Mouse (Mus musculus) WW6 (cell line): Measurements from ENCODE around the gene 1700010B08Rik.

Experiments used
- DNase-seq: peaks from one replicate; pipeline ENCODE4 v3.0.0-alpha.2; 2013; ENCODE audit warnings: low read depth, low spot score

The 1700010B08Rik gene

GRCm38 (mm10) chr2:173722251-173722857 is 3.1 kb downstream of the 1700010B08Rik start:
- no peak for DNase-seq

GRCm38 (mm10) chr2:173724382-173724781 is 5.2 kb downstream of the 1700010B08Rik start:
- DNase-seq = no peak

- DNase-seq = no peak
These were observed 6.0 kb downstream of the 1700010B08Rik start for GRCm38 (mm10) chr2:173724940-173725807.

GRCm38 (mm10) chr2:173725819-173726218 is 6.6 kb downstream of the 1700010B08Rik start:
- no peak for DNase-seq

- DNase-seq = no peak
These were observed 11.3 kb downstream of the 1700010B08Rik start for GRCm38 (mm10) chr2:173730444-173730966.

- no peak for DNase-seq
These were observed 15.2 kb downstream of the 1700010B08Rik start for GRCm38 (mm10) chr2:173734426-173734825.

- peak; percentile 87 for DNase-seq
These were observed 18.2 kb downstream of the 1700010B08Rik start, which contains the start of gene Vapb for GRCm38 (mm10) chr2:173737222-173737989. Gene Vapb, plus strand, starts transcription at chr2:173737511.

GRCm38 (mm10) chr2:173738232-173738631 is 19.0 kb downstream of the 1700010B08Rik start:
- no peak for DNase-seq

GRCm38 (mm10) chr2:173739107-173739506 is 19.9 kb downstream of the 1700010B08Rik start:
- no peak for DNase-seq

- DNase-seq = no peak
These were observed 22.9 kb downstream of the 1700010B08Rik start for GRCm38 (mm10) chr2:173742090-173742489.

- no peak for DNase-seq
These were observed 23.5 kb downstream of the 1700010B08Rik start for GRCm38 (mm10) chr2:173742744-173743143.

- no peak for DNase-seq
These were observed 25.0 kb downstream of the 1700010B08Rik start for GRCm38 (mm10) chr2:173744070-173744815.

- DNase-seq = no peak
These were observed 29.9 kb downstream of the 1700010B08Rik start for GRCm38 (mm10) chr2:173748961-173749659.

GRCm38 (mm10) chr2:173755433-173756144 is 36.4 kb downstream of the 1700010B08Rik start:
- no peak for DNase-seq

GRCm38 (mm10) chr2:173757624-173758155 is 38.5 kb downstream of the 1700010B08Rik start:
- DNase-seq = no peak

GRCm38 (mm10) chr2:173760607-173761006 is 41.4 kb downstream of the 1700010B08Rik start:
- no peak for DNase-seq

GRCm38 (mm10) chr2:173764629-173765028 is 45.4 kb downstream of the 1700010B08Rik start:
- no peak for DNase-seq

- DNase-seq = no peak
These were observed 48.9 kb downstream of the 1700010B08Rik start for GRCm38 (mm10) chr2:173767959-173768595.

- no peak for DNase-seq
These were observed 50.0 kb downstream of the 1700010B08Rik start for GRCm38 (mm10) chr2:173769183-173769582.
